Mouse (Mus musculus) E14TG2a.4 (cell line): ENCODE measurements around the gene Ppp2r1b.

Source experiments
- CTCF ChIP-seq: conservative IDR thresholded peaks from 2 replicates; pipeline ENCODE4 v1.5.1; 2014; ENCODE audit warnings: low read length
- NANOG ChIP-seq: IDR thresholded peaks from 2 replicates; pipeline ENCODE4 v1.6.1; 2014; ENCODE audit warnings: borderline replicate concordance, low read length, mixed read lengths
- POU5F1 ChIP-seq: IDR thresholded peaks from 2 replicates; pipeline ENCODE4 v1.6.1; 2014; ENCODE audit warnings: low read length, borderline replicate concordance

DNA sequence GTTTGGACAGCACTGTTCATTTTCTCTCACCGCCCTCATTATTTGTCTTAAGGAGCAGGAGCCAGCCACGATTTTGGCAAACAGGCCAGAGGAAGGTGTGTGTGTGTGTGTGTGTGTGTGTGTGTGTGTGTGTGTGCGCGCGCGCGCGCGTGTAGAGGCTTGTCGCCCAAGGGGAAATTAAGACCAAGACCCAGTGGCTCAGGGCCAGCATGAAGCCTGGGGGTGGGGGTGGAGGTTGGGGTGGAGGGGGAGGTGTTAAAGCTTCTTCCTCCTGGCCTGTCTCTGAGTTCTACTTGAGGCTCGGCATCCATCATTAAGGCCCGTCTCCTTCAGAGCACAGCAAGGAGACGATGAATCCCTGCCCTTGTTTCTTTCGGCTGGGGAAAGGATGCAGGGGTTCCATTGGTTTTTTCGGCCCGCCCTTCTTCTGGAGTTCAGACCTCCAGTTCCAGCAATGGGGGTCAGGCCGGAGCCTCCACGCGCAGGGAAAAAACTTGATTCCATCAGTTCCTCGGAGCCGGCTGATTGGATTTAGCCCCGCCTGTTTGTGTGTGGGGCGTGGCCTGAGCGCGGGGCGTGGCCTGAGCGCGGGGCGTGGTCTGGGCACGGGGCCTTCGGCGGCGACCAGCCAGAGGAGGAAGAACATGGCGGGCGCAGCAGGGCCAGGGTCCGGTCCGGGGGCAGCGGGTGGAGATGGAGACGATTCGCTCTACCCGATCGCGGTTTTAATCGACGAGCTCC, 11.4 kb downstream of the Ppp2r1b start:
- TF ChIP-seq CTCF (no peak), POU5F1 (no peak), NANOG (no peak)
